Mouse (Mus musculus): Measurements from ENCODE around the gene Nwd1. TPM values are rescaled to one million over a fixed set of nuclear protein-coding genes. Genes with fewer than 3 reads are reported as not detected.
A peak's percentile ranks its signal among the peaks of the same experiment; 100 is the strongest.

Gene Nwd1
- polyA plus RNA-seq, 1 experiment, result 0.91 TPM

DNA sequence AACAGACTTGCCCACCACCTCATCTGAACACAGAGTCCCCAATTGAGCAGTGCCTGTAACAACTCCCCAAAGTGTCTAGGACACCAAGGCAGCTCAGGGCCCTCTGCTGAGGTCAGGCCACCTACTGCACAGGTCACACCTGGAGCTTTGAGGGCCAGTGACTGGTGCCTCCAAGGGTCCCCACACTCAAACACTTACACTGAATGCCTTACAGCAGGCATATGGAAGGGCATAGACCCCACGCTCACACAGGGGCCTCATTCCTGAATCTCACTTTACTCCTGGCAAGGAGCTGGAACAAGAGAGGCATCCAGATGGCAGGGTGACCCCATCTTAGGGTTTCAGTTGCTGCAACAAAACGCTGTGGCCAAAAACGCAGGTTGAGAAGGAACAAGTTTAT, 113.7 kb downstream of the Nwd1 start:
- Histone ChIP-seq H3K9ac (ENCODE audit: low read depth, poor library complexity, severe bottlenecking) (no peak overlapping the region), H3K9me3 (replicated peaks; ENCODE audit: control insufficient read depth, insufficient read depth, low read length, poor library complexity, severe bottlenecking) (no peaks in the 10 kb centered on the region), H3K4me1 (ENCODE audit: control insufficient read depth, insufficient read depth, low read length) (no peaks in the 10 kb centered on the region), H3K27me3 (ENCODE audit: control insufficient read depth, insufficient read depth, low read length, poor library complexity, severe bottlenecking) (no peaks in the 10 kb centered on the region), H3K36me3 (ENCODE audit: control insufficient read depth, insufficient read depth, low read length, poor library complexity, severe bottlenecking) (no peaks in the 10 kb centered on the region), H3K4me3 (ENCODE audit: low read depth, low read length) (no peak overlapping the region), H3K27ac (ENCODE audit: insufficient read depth, low read length) (no peak overlapping the region)
- TF ChIP-seq POLR2A (IDR thresholded peaks at IDR 0.05; ENCODE audit: insufficient read depth, low read length) (no peak), EP300 (IDR thresholded peaks at IDR 0.05; ENCODE audit: insufficient read depth, low read depth, low read length) (no peak), CTCF (IDR thresholded peaks at IDR 0.05; ENCODE audit: low read depth, low read length) (no peak)

DNA sequence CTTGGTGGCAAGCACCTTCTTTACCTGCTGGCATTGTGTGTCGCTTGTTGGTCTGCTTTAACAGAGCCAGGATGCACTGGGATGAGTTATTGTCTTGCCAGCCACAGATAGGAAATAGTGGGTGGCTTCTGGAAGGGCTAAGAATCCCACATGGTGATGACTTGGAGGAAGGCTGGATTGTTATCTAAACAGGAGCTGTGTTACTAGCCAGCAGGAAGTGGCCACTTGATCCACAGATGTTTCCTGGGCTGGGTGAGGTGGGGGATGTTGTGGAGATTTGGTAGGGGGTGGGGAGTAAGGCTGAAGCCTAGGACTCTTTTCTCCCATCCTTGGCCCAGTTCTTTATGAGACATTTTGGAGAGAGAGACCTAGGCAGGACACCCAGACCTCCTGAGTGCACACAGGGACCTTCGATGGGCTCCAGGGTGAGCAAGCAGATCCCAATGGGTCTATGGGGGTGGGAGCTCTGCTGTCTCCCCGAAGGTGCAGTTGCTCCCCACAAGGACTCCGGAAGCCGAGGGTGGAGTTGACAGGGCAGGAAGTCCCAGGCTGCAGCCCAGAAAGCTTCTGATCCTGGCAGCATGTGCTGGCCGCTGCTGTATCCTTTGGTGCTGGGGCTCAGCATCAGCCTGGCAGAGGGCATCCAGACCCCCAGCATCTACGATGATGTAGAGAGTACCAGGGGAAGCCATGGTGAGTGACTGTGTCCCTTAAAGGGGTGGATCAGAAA, 115.0 kb downstream of the Nwd1 start, which contains the start of gene F2rl3:
TSS of gene F2rl3 (plus strand) at position 559 of the 730 bp plus-strand sequence.
- Histone ChIP-seq H3K36me3 (ENCODE audit: control insufficient read depth, insufficient read depth, low read length, poor library complexity, severe bottlenecking) (no peaks in the 10 kb centered on the region), H3K9ac (ENCODE audit: low read depth, poor library complexity, severe bottlenecking) (no peak within 1 kb of the TSS), H3K4me3 (ENCODE audit: low read depth, low read length) (no peak within 1 kb of the TSS), H3K4me1 (ENCODE audit: control insufficient read depth, insufficient read depth, low read length) (no peaks in the 10 kb centered on the region), H3K27ac (ENCODE audit: insufficient read depth, low read length) (no peak within 1 kb of the TSS), H3K27me3 (ENCODE audit: control insufficient read depth, insufficient read depth, low read length, poor library complexity, severe bottlenecking) (no peaks in the 10 kb centered on the region), H3K9me3 (replicated peaks; ENCODE audit: control insufficient read depth, insufficient read depth, low read length, poor library complexity, severe bottlenecking) (no peaks in the 10 kb centered on the region)
- no peak for TF ChIP-seq CTCF (IDR thresholded peaks at IDR 0.05; ENCODE audit: low read depth, low read length)
- TF ChIP-seq EP300 (IDR thresholded peaks at IDR 0.05; ENCODE audit: insufficient read depth, low read depth, low read length), result no peak
- TF ChIP-seq POLR2A (IDR thresholded peaks at IDR 0.05; ENCODE audit: insufficient read depth, low read length), result no peak

DNA sequence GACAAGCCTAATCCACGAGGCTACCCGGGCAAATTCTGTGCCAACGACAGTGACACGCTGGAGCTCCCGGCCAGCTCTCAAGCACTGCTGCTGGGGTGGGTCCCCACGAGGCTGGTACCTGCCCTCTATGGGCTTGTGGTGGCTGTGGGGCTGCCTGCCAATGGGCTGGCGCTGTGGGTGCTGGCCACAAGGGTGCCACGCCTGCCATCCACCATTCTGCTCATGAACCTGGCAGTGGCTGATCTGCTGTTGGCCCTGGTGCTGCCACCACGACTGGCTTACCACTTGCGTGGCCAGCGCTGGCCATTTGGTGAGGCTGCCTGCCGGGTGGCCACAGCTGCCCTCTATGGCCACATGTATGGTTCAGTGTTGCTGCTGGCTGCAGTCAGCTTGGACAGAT, 115.8 kb downstream of the Nwd1 start:
- no peak overlapping the region for H3K4me3 ChIP-seq (ENCODE audit: low read depth, low read length)
- TF ChIP-seq CTCF (IDR thresholded peaks at IDR 0.05; ENCODE audit: low read depth, low read length) (no peak), POLR2A (IDR thresholded peaks at IDR 0.05; ENCODE audit: insufficient read depth, low read length) (no peak), EP300 (IDR thresholded peaks at IDR 0.05; ENCODE audit: insufficient read depth, low read depth, low read length) (no peak)
- H3K27ac ChIP-seq (ENCODE audit: insufficient read depth, low read length), result no peak overlapping the region
- H3K27me3 ChIP-seq (ENCODE audit: control insufficient read depth, insufficient read depth, low read length, poor library complexity, severe bottlenecking), result no peaks in the 10 kb centered on the region
- H3K36me3 ChIP-seq (ENCODE audit: control insufficient read depth, insufficient read depth, low read length, poor library complexity, severe bottlenecking), result no peaks in the 10 kb centered on the region
- no peaks in the 10 kb centered on the region for H3K9me3 ChIP-seq (replicated peaks; ENCODE audit: control insufficient read depth, insufficient read depth, low read length, poor library complexity, severe bottlenecking)
- H3K4me1 ChIP-seq (ENCODE audit: control insufficient read depth, insufficient read depth, low read length), result no peaks in the 10 kb centered on the region
- H3K9ac ChIP-seq (ENCODE audit: low read depth, poor library complexity, severe bottlenecking), result no peak overlapping the region

DNA sequence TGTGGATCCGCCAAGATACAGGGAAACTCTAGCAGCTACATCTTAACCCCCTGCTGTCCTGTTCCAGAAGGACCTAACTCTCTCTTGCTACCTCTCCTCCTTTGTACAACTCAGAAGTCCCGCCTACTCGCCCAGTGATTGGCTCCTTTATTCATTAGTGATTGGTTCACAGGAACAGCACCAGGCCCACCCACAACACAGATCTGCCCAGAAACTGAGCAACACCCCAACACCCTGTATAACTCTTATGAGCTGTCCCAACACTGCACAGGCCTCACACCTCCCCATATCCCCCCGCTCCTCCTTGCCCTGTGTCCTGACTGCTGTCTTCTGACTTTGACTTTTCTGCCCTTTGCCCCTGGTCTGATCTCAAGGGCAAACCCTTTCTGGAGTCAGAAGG, 119.2 kb downstream of the Nwd1 start:
- Histone ChIP-seq H3K9ac (ENCODE audit: low read depth, poor library complexity, severe bottlenecking) (no peak overlapping the region), H3K36me3 (ENCODE audit: control insufficient read depth, insufficient read depth, low read length, poor library complexity, severe bottlenecking) (no peaks in the 10 kb centered on the region), H3K4me3 (ENCODE audit: low read depth, low read length) (peak overlapping the region; percentile 52), H3K9me3 (replicated peaks; ENCODE audit: control insufficient read depth, insufficient read depth, low read length, poor library complexity, severe bottlenecking) (no peaks in the 10 kb centered on the region), H3K4me1 (ENCODE audit: control insufficient read depth, insufficient read depth, low read length) (no peaks in the 10 kb centered on the region), H3K27ac (ENCODE audit: insufficient read depth, low read length) (no peak overlapping the region), H3K27me3 (ENCODE audit: control insufficient read depth, insufficient read depth, low read length, poor library complexity, severe bottlenecking) (no peaks in the 10 kb centered on the region)
- TF ChIP-seq EP300 (IDR thresholded peaks at IDR 0.05; ENCODE audit: insufficient read depth, low read depth, low read length), result no peak
- no peak for TF ChIP-seq POLR2A (IDR thresholded peaks at IDR 0.05; ENCODE audit: insufficient read depth, low read length)
- TF ChIP-seq CTCF (IDR thresholded peaks at IDR 0.05; ENCODE audit: low read depth, low read length), result no peak

DNA sequence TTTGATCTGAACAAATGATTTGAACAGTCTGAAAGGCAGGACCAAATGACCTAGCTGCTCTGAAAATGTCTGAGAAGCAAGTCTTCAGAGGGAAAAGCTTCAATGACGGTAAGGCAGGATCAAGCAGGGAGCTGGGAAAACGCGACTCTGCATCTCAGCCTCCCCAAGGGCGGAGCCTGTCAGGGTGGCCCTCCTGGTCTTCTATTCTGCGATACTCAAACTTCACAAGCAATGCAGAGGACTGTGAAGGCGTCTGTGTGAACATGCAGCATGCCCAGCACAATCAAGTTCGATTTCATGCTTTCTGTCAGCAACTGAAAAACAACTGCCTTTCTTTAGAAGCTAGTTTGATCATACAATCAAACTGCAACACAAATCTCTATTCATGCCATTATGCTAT, 120.3 kb downstream of the Nwd1 start:
- no peaks in the 10 kb centered on the region for H3K9me3 ChIP-seq (replicated peaks; ENCODE audit: control insufficient read depth, insufficient read depth, low read length, poor library complexity, severe bottlenecking)
- H3K27ac ChIP-seq (ENCODE audit: insufficient read depth, low read length), result no peak overlapping the region
- H3K27me3 ChIP-seq (ENCODE audit: control insufficient read depth, insufficient read depth, low read length, poor library complexity, severe bottlenecking), result no peaks in the 10 kb centered on the region
- no peak overlapping the region for H3K4me3 ChIP-seq (ENCODE audit: low read depth, low read length)
- H3K9ac ChIP-seq (ENCODE audit: low read depth, poor library complexity, severe bottlenecking), result no peak overlapping the region
- no peak for TF ChIP-seq CTCF (IDR thresholded peaks at IDR 0.05; ENCODE audit: low read depth, low read length)
- no peak for TF ChIP-seq POLR2A (IDR thresholded peaks at IDR 0.05; ENCODE audit: insufficient read depth, low read length)
- TF ChIP-seq EP300 (IDR thresholded peaks at IDR 0.05; ENCODE audit: insufficient read depth, low read depth, low read length), result no peak
- no peaks in the 10 kb centered on the region for H3K4me1 ChIP-seq (ENCODE audit: control insufficient read depth, insufficient read depth, low read length)
- no peaks in the 10 kb centered on the region for H3K36me3 ChIP-seq (ENCODE audit: control insufficient read depth, insufficient read depth, low read length, poor library complexity, severe bottlenecking)

Other genes with a start within 250 kb of the Nwd1 start
- 89.5 and 90.9 TPM in 2 replicates for gene Eps15l1, start 225.3 kb upstream of the Nwd1 start, polyA plus RNA-seq (2011; ENCODE audit: insufficient read depth, insufficient read length, low read depth, missing spikeins)
- 2.9 and 3.3 TPM in 2 replicates for gene Calr3, start 202.8 kb upstream of the Nwd1 start, polyA plus RNA-seq (2011; ENCODE audit: insufficient read depth, insufficient read length, low read depth, missing spikeins)
- 5.8 and 6.9 TPM in 2 replicates for gene 1700030K09Rik, start 202.8 kb upstream of the Nwd1 start, polyA plus RNA-seq (2011; ENCODE audit: insufficient read depth, insufficient read length, low read depth, missing spikeins)
- gene Cherp, start 171.5 kb upstream of the Nwd1 start, polyA plus RNA-seq (2011; ENCODE audit: insufficient read depth, insufficient read length, low read depth, missing spikeins), result 106 TPM in 2 replicates
- gene Slc35e1, start 154.1 kb upstream of the Nwd1 start, polyA plus RNA-seq (2011; ENCODE audit: insufficient read depth, insufficient read length, low read depth, missing spikeins), result 23.6 and 24.6 TPM in 2 replicates
- gene Med26, start 98.4 kb upstream of the Nwd1 start, polyA plus RNA-seq (2011; ENCODE audit: insufficient read depth, insufficient read length, low read depth, missing spikeins), result 10.2 and 11.2 TPM in 2 replicates
- gene Smim7, start 75.6 kb upstream of the Nwd1 start, polyA plus RNA-seq (2011; ENCODE audit: insufficient read depth, insufficient read length, low read depth, missing spikeins), result 77.7 and 78.7 TPM in 2 replicates
- gene Tmem38a, start 74.7 kb upstream of the Nwd1 start, polyA plus RNA-seq (2011; ENCODE audit: insufficient read depth, insufficient read length, low read depth, missing spikeins), result 12.2 and 14.7 TPM in 2 replicates
- gene Sin3b, start 76.6 kb downstream of the Nwd1 start, polyA plus RNA-seq (2011; ENCODE audit: insufficient read depth, insufficient read length, low read depth, missing spikeins), result 196 and 208 TPM in 2 replicates
- not detected in 2 replicates for gene F2rl3, start 115.2 kb downstream of the Nwd1 start, polyA plus RNA-seq (2011; ENCODE audit: insufficient read depth, insufficient read length, low read depth, missing spikeins)

Data from ES-Bruce4 (cell line).